Mouse (Mus musculus) heart, embryonic 14.5 days (tissue): ENCODE measurements around the gene Tmem235. TPM values are rescaled to one million over a fixed set of nuclear protein-coding genes. Genes with fewer than 3 reads are reported as not detected.

ENCODE experiments used
- ATAC-seq: fragments of 200-750 bp; cut with Nextera tagmentation; 2 replicates; pipeline ENCODE4 v1.8.0; 2017; ENCODE audit warnings: low read depth, moderate TSS enrichment; ENCODE audit not compliant: insufficient number of reproducible peaks, insufficient read depth, low FRiP score
- H3K27ac ChIP-seq, 2 experiments: fragments of 200-500 bp in 1 of 2; fragments of 300-500 bp in 1 of 2; sonication (generic) in 1 of 2; replicated peaks in 1 of 2; 2 replicates each; pipeline ENCODE4 v1.5.1; 2012 to 2014; ENCODE audit warnings: low read depth in 2 of 2, low read length in 2 of 2, control low read depth in 1 of 2, mild to moderate bottlenecking in 1 of 2, mixed read lengths in 1 of 2; ENCODE audit not compliant: control insufficient read depth in 1 of 2, insufficient read depth in 1 of 2
- H3K27me3 ChIP-seq: fragments of 300-500 bp; sonication (generic); 2 replicates; pipeline ENCODE4 v1.6.1; 2014; ENCODE audit warnings: mild to moderate bottlenecking, low read length, control low read depth; ENCODE audit not compliant: control insufficient read depth, insufficient read depth
- H3K36me3 ChIP-seq: fragments of 300-500 bp; sonication (generic); 2 replicates; pipeline ENCODE4 v1.6.1; 2014; ENCODE audit warnings: mild to moderate bottlenecking, control low read depth, low read length, mixed read lengths; ENCODE audit not compliant: control insufficient read depth, insufficient read depth
- H3K4me1 ChIP-seq, 2 experiments: fragments of 200-500 bp in 1 of 2; fragments of 300-500 bp in 1 of 2; sonication (generic) in 1 of 2; 2 replicates each; pipeline ENCODE4 v1.6.1; 2012 to 2014; ENCODE audit warnings: low read length in 2 of 2, control low read depth in 1 of 2, mixed read lengths in 1 of 2; ENCODE audit not compliant: control insufficient read depth in 2 of 2, insufficient read depth in 2 of 2
- H3K4me2 ChIP-seq: fragments of 300-500 bp; sonication (generic); 2 replicates; pipeline ENCODE4 v1.6.1; 2014; ENCODE audit warnings: mild to moderate bottlenecking, low read length
- H3K4me3 ChIP-seq, 2 experiments: fragments of 200-500 bp in 1 of 2; fragments of 300-500 bp in 1 of 2; sonication (generic) in 1 of 2; 2 replicates each; pipeline ENCODE4 v1.5.1; 2012 to 2014; ENCODE audit warnings: low read length in 2 of 2, mild to moderate bottlenecking in 2 of 2, control low read depth in 1 of 2, low read depth in 1 of 2, moderate library complexity in 1 of 2; ENCODE audit not compliant: control insufficient read depth in 1 of 2, insufficient read depth in 1 of 2
- H3K9ac ChIP-seq: fragments of 300-500 bp; sonication (generic); 2 replicates; pipeline ENCODE4 v1.6.1; 2014; ENCODE audit warnings: mild to moderate bottlenecking, low read length
- H3K9me3 ChIP-seq: fragments of 300-500 bp; sonication (generic); 2 replicates; pipeline ENCODE4 v1.6.1; 2016; ENCODE audit warnings: low read length, control low read depth; ENCODE audit not compliant: control insufficient read depth
- WGBS: fragments of 180-500 bp; shearing (Covaris S2); extraction: QIAGEN DNeasy Blood & Tissue Kit; methylation state at CpG from one replicate; pipeline ENCODE4 v1.1.7; 2014; 5-methylcytosine and 5-hydroxymethylcytosine counted together
- polyA plus RNA-seq: library from polyadenylated mRNA; unstranded; fragments of >200 nt; fragmentation: Nextera tagmentation; extraction: Ambion mirVana; gene quantifications from 2 replicates; pipeline ENCODE4 v1.2.1, GENCODE M21; 2014

Tmem235 gene
- polyA plus RNA-seq, 1 experiment from 2014 or later: not detected

DNA sequence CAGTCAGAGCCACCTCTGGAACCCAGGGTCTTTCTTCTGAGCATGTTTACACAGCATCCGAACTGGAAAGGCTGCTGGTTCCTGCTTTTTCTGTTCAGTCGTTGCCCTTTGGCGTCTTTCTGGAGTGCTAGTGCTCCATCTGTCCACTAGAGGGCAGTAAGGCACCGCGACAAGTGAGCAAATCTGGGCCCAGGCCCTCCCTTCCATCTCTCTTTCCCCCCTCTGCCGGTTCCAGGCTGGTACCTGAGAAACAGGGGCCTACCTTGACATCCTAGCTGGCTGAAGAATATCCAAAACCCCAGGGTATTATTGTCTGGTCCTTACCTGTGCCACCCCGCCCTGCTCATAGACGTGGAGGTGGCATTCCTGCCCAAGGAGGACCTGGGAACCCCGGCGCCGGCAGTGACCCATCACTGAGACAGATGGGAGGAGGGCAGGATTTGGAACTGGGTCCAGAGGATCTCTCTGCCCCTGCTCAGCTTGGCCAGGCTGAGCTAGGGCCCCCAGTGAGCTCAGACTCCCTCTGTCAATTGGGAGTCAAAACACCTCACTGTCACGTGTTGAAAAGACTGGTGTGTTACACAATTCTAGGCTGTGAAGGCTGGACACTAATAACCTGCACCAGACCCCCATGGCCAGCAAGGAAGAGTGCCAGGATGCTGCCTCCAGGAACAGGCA, 10.3 kb downstream of the Tmem235 start:
- Histone ChIP-seq H3K9ac (no peak overlapping the region), H3K27me3 (no peaks in the 10 kb centered on the region), H3K4me2 (no peak overlapping the region), H3K27ac (no peak overlapping the region), H3K9me3 (no peaks in the 10 kb centered on the region), H3K4me3 (no peak overlapping the region), H3K4me1 (peaks cover 16 to 18% of the 10 kb centered on the region in 2 experiments), H3K36me3 (no peaks in the 10 kb centered on the region)
- no peak for ATAC-seq
- 37% methylated on average over 12 of the region's 12 CpGs for WGBS

DNA sequence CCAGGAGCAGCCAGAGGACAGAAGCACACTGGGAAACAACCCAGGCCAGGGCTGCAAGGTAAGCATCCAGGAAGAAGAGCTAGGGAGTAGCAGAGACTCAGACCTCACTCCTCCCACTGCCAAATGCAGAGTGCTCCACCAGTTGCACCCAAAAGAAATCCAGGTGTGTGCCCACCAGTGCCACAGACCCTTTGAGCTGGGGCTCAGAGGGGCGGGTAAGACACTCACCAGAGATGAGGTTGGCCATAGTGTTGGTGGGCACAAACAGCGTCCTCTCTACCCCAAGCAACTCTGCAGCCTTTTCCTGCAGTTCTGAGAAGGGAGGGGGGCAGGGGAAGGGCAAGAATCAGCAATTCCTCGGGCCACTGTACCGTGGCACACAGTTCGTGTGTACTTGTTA, 10.8 kb downstream of the Tmem235 start:
- Histone ChIP-seq H3K4me2 (no peak overlapping the region), H3K4me3 (no peak overlapping the region), H3K9me3 (no peaks in the 10 kb centered on the region), H3K9ac (no peak overlapping the region), H3K27ac (no peak overlapping the region), H3K27me3 (no peaks in the 10 kb centered on the region), H3K4me1 (peaks cover 18 to 22% of the 10 kb centered on the region in 2 experiments), H3K36me3 (no peaks in the 10 kb centered on the region)
- ATAC-seq: no peak
- WGBS: 80% methylated on average over 5 of the region's 5 CpGs

DNA sequence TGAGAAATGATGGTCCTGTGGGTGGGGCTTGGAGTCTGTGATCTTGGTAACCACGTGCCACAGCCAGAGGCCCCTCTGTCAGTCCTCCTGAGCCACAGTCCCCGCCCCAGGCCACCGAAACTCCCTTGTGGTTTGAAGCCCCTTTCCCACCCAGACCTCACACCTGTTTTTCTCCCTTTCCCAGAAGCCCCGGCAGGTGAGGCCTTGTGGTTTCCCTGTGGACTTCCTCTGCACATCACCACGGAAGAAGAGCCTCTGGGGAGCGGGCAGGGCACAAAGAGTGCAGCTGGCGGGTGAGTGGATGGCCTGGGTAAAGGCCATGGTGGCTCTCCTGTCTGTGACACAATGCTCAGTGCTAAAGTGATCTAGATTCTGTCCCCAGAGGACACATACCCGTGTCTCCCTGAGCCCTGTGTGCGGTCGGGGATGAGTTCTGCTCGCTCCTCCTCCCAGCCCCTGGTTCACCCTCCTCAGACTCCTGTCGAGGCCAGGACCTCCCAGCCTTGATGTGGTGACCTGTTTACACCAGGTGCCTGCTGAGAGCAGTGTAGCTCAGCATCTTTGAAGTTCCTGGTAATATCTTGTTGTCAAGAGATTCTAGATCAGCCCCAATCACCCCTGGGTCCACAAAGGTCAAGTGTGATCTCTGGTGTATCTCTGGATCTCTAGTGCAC, 11.5 kb downstream of the Tmem235 start:
- 65% methylated on average over 12 of the region's 12 CpGs for WGBS
- Histone ChIP-seq H3K27me3 (no peaks in the 10 kb centered on the region), H3K27ac (no peak overlapping the region), H3K4me1 (peaks cover 18 to 23% of the 10 kb centered on the region in 2 experiments), H3K9me3 (no peaks in the 10 kb centered on the region), H3K36me3 (no peaks in the 10 kb centered on the region), H3K4me3 (no peak overlapping the region; a peak in 1 of 4 replicates), H3K4me2 (no peak overlapping the region), H3K9ac (no peak overlapping the region)
- ATAC-seq: no peak

DNA sequence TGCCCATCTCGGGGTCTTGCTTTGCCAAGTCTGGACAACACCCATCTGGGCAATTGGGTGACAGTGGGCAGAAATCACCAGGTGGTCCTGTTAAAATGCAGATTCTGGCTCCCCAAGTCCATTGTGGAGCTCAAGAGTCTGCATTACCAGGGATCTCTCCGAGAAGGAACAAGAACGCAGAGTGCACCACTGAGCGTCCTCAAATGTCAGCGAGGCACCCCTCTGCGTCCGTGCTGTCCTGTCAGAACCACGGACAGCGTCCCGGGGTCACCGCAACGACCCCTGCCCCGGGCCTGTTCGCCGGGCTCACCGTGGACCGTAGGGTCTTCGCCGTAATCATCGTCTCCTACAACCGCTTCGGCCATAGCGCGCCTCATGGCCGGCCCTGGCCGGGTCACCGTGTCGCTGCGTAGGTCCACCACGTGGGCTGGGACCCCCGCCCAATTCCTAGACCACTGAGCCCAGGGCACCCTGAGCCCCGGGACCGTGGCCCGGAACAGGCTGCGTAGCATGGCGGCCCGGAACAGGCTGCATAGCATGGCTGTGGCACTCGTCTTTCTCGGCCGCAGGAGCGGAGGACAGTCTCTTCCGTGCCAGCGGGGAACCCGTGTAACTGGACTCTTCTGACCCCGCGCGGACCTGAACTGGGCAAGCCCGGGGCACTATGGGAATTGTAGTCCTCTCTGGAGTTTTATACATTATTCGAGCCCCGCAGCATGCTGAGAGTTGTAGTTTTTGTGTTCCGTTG, 12.5 kb downstream of the Tmem235 start, which contains the start of gene Tha1:
Gene Tha1, minus strand, starts transcription at position 621 of the 748 bp plus-strand sequence.
- Histone ChIP-seq H3K27me3 (no peaks in the 10 kb centered on the region), H3K36me3 (no peaks in the 10 kb centered on the region), H3K27ac (peak within 1 kb of the TSS; percentile 31; a peak in 1 of 4 replicates), H3K4me1 (peaks cover 22 to 33% of the 10 kb centered on the region in 2 experiments), H3K9me3 (no peaks in the 10 kb centered on the region), H3K9ac (peak within 1 kb of the TSS; percentile 86), H3K4me2 (peak within 1 kb of the TSS; percentile 99), H3K4me3 (peak within 1 kb of the TSS; percentile 78 to 89)
- ATAC-seq: peak; percentile 29; the same call in 1 of the 2 replicates
- WGBS: 1% methylated on average over 50 of the region's 51 CpGs

DNA sequence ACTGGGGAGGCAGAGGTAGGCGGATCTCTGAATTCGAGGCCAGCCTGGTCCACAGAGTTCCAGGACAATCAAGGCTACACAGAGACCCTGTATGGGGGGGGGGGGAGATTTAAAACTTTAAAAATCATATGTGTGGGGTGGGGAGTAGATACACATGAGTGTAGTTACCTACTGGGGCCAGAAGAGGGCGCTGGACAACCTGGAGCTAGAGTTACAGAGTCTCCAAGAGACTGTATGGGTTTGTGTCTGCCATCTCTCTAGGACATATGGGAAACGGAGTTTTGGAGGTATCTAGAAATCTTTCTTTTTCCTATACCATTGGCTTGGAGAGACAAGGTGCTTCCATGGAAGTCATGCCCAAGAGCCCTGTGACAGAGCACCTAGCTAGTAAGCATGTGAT, 13.9 kb downstream of the Tmem235 start:
- H3K4me3 ChIP-seq: no peak overlapping the region
- no peaks in the 10 kb centered on the region for H3K27me3 ChIP-seq
- peaks cover 28 to 44% of the 10 kb centered on the region in 2 experiments for H3K4me1 ChIP-seq
- H3K9ac ChIP-seq: no peak overlapping the region
- no peak overlapping the region for H3K4me2 ChIP-seq
- no peak for ATAC-seq
- H3K27ac ChIP-seq: no peak overlapping the region
- no peaks in the 10 kb centered on the region for H3K9me3 ChIP-seq
- 65% methylated on average over 4 of the region's 4 CpGs for WGBS
- no peaks in the 10 kb centered on the region for H3K36me3 ChIP-seq

DNA sequence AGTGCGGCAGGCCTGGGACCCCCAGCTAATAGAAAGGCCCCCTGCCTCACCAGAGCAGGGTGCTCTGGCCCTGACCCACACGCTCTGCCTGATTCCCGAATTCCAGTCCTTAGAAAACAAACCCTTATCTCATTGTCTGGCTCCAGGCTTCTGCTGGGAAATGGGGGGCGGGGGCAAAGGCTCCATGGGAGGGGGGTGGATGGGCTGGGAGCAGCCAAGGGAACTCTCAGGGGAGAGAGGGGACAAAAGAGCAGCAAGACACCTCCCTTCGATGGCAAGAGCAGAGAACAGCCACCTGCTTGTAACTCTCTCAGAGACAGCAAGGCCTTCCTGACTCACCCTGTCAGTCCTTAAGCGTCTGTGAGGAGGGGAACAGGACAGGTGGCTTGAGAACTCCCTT, 15.1 kb downstream of the Tmem235 start:
- Histone ChIP-seq H3K27me3 (no peaks in the 10 kb centered on the region), H3K9me3 (no peaks in the 10 kb centered on the region), H3K9ac (0 out of 2 replicates have a peak overlapping the region, but pooled peaks have one; percentile 25), H3K4me1 (peaks cover 28 to 44% of the 10 kb centered on the region in 2 experiments), H3K36me3 (no peaks in the 10 kb centered on the region), H3K4me3 (no peak overlapping the region), H3K27ac (peak overlapping the region; percentile 14 to 50; a peak in 3 of 4 replicates), H3K4me2 (0 out of 2 replicates have a peak overlapping the region, but pooled peaks have one; percentile 11)
- 11% methylated on average over 6 of the region's 6 CpGs for WGBS
- no peak for ATAC-seq

DNA sequence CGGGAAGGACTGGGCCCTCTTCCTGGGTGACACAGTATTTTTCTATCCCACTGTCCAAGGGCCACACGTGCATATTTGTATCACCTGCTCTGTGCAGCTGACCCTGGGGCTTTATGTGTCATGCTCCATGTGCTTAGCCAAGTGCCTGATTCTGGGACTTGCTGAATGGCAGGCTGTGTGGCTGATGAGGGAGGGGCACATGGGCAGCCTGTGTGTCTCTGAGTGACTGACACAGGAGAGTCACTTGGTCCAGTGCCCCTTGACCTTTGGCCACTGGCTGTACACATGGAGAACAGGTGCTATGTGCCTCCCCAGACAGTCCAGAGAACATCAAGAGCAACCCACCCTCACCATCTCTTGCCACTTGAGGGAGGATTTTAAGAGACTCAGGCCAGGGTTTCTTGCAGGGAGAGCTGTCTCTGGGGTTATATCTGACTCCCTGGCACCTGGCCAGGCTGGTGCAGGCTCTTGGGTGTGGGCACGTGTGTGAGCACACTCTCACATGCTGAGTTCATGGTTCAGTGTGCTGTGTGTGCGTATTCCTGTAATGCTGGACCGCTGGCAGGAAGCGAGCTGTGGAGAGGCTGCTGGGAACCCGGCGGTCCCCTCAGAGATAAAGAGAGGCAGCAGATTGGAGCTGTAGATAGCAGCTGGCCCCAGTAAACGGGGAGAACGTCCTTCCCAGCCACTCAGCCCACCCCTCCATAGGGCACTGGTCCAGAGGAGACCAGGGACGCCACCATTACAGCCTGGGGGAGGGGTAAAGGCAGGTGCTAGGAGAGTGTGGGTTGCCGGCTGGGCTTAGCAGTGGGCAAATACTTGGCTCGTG, 17.6 kb downstream of the Tmem235 start:
- 10% methylated on average over 13 of the region's 13 CpGs for WGBS
- peak overlapping the region; percentile 62 for H3K4me2 ChIP-seq

More for the DNA sequence above, 17.6 kb downstream of the Tmem235 start:
- Histone ChIP-seq H3K27me3 (no peaks in the 10 kb centered on the region), H3K36me3 (no peaks in the 10 kb centered on the region), H3K4me1 (peaks cover 35 to 50% of the 10 kb centered on the region in 2 experiments), H3K9me3 (no peaks in the 10 kb centered on the region), H3K4me3 (peak overlapping the region; percentile 3 to 19; a peak in 2 of 4 replicates), H3K9ac (peak overlapping the region; percentile 56), H3K27ac (peak overlapping the region in 1 of 2 experiments; percentile 78; a peak in 2 of 4 replicates)
- peak; percentile 44 for ATAC-seq
